Mouse (Mus musculus) E14TG2a.4 (cell line): ENCODE measurements around the gene Oas3.

Source experiments
- H3K27me3 ChIP-seq: 2 replicates; pipeline ENCODE4 v1.6.1; 2014; ENCODE audit warnings: low read length, control low read depth; ENCODE audit not compliant: insufficient read depth
- H3K36me3 ChIP-seq: 2 replicates; pipeline ENCODE4 v1.6.1; 2014; ENCODE audit warnings: low read length, control low read depth; ENCODE audit not compliant: insufficient read depth
- H3K4me1 ChIP-seq: replicated peaks from 2 replicates; pipeline ENCODE4 v1.6.1; 2014; ENCODE audit warnings: low read depth, low read length, control low read depth
- H3K4me3 ChIP-seq: replicated peaks from 2 replicates; pipeline ENCODE4 v1.5.1; 2014; ENCODE audit warnings: mild to moderate bottlenecking, low read length
- H3K9me3 ChIP-seq: 2 replicates; pipeline ENCODE4 v1.6.1; 2014; ENCODE audit warnings: low read length, control low read depth
- CTCF ChIP-seq: conservative IDR thresholded peaks from 2 replicates; pipeline ENCODE4 v1.5.1; 2014; ENCODE audit warnings: low read length
- NANOG ChIP-seq: IDR thresholded peaks from 2 replicates; pipeline ENCODE4 v1.6.1; 2014; ENCODE audit warnings: borderline replicate concordance, low read length, mixed read lengths
- POU5F1 ChIP-seq: IDR thresholded peaks from 2 replicates; pipeline ENCODE4 v1.6.1; 2014; ENCODE audit warnings: low read length, borderline replicate concordance

Gene Oas3

DNA sequence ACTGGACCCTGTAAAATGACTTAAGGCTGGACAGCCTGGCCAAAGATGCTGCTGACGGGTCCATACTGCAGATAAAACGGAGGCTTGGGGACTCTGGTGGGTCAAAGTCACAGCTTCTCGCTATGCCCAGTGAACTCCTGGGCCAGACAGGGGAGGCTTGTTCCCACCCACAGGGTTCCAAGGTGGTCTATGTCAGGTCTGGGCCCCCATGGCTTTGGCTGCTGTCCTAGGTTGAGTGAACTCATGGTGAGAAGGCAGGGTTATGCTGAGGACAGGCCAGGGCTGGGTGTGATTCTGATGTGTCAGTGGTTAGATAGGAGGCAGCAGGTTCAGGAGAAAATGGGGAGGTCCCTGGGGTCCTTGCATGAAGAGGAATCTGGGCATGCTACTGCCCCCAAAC lies 73.8 kb downstream of the Oas3 start:
- TF ChIP-seq POU5F1: no peak
- no peak for TF ChIP-seq CTCF
- no peak for TF ChIP-seq NANOG
- H3K4me1 ChIP-seq: peaks cover 98% of the 10 kb centered on the region
- H3K9me3 ChIP-seq: no peaks in the 10 kb centered on the region
- H3K4me3 ChIP-seq: no peak overlapping the region
- H3K27me3 ChIP-seq: peaks cover 9% of the 10 kb centered on the region; the same call in 1 of the 2 replicates
- no peaks in the 10 kb centered on the region for H3K36me3 ChIP-seq
